Mouse (Mus musculus) G1E (cell line): Measurements from ENCODE around the gene Runx2.

Experiments
- CTCF ChIP-seq: IDR thresholded peaks from 2 replicates; pipeline ENCODE4 v1.5.1; 2012; ENCODE audit warnings: low read depth, low read length, inconsistent platforms, mixed read lengths
- GATA1 ChIP-seq: IDR thresholded peaks from 2 replicates; pipeline ENCODE4 v1.6.1; 2012; ENCODE audit warnings: borderline replicate concordance, low read length, inconsistent platforms, mixed read lengths
- TAL1 ChIP-seq: conservative IDR thresholded peaks from 2 replicates; pipeline ENCODE4 v1.6.1; 2012; ENCODE audit warnings: low read depth, low read length, inconsistent platforms, mixed read lengths

DNA sequence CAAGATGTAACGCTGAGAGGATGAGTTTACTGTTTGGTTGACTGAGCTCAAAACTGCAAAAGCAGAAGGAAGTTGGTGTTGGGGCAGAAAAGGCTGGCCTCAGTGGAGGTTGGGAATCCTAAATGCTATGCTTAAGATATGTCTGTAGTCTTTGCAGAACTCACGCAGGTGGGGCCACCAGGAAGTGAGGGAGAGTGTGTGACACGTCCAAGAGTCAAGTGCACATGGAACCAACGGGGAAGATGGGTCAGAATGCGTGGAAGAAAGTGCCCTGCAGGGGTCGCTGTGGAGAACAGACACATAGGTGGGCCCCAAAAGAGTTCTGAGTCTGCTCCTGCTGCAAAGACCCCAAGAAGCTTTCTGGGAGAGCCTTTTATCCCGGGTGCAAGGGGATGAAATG, 141.8 kb downstream of the Runx2 start:
- TF ChIP-seq CTCF (no peak), TAL1 (no peak), GATA1 (no peak)
